Mouse (Mus musculus): ENCODE measurements at regions not wholly inside any gene's neighbourhood (a gene's known extent, or its start where the extent isn't known, plus 50 kb on each side); places are given as distances from the start of the nearest gene placed in this dataset.

- TF ChIP-seq CTCF (IDR thresholded peaks at IDR 0.05; ENCODE audit: borderline replicate concordance, extremely low read depth, insufficient read depth, insufficient read length) (no peak), POLR2A (IDR thresholded peaks at IDR 0.05; ENCODE audit: borderline replicate concordance, extremely low read depth, insufficient read depth, insufficient read length, poor library complexity, severe bottlenecking) (no peak)
Observed at GRCm38 (mm10) chr11:38170721-38171120, 935.0 kb upstream of the Tenm2 start.

All from brain, embryonic 14.5 days (tissue).